Mouse (Mus musculus): ENCODE measurements around the gene Trpc4. TPM values are rescaled to one million over a fixed set of nuclear protein-coding genes. Genes with fewer than 3 reads are reported as not detected.

Trpc4 gene
- polyA plus RNA-seq, 1 experiment from 2014 or later = 0.07 TPM

DNA sequence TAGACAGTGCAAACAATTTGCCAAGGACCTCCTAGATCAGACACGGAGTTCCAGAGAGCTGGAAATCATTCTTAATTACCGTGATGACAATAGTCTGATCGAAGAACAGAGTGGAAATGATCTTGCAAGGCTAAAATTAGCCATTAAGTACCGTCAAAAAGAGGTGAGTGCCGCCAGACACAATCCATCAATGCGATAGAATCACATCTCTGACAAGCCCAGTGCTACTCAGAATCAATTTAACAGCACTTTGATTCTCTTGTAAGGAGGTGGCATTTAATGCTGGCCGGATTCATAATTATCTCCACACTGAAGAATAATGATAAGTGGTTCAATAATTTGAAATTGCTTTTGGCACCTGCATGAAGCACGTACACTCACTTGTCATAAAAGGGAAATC lies 66.7 kb downstream of the Trpc4 start:
- Histone ChIP-seq H3K4me2 (replicated peaks; ENCODE audit: low read depth, low read length) (no peak overlapping the region), H3K4me1 (ENCODE audit: insufficient read depth, low read depth, low read length) (no peaks in the 10 kb centered on the region), H3K9me3 (ENCODE audit: low read length) (no peaks in the 10 kb centered on the region), H3K4me3 (ENCODE audit: low read depth, low read length) (no peak overlapping the region), H3K27me3 (replicated peaks; ENCODE audit: insufficient read depth, low read length) (no peaks in the 10 kb centered on the region), H3K27ac (ENCODE audit: low read length) (no peak overlapping the region), H3K9ac (replicated peaks; ENCODE audit: low read depth) (no peak overlapping the region), H3K36me3 (ENCODE audit: insufficient read depth, low read length) (no peaks in the 10 kb centered on the region)
- WGBS = 61% methylated on average over 8 of the region's 8 CpGs
- no peak for TF ChIP-seq CTCF (IDR thresholded peaks at IDR 0.05)
- TF ChIP-seq EP300 (IDR thresholded peaks at IDR 0.05) = no peak
- ATAC-seq (no peak), DNase-seq (ENCODE audit: low spot score) (no peak)

DNA sequence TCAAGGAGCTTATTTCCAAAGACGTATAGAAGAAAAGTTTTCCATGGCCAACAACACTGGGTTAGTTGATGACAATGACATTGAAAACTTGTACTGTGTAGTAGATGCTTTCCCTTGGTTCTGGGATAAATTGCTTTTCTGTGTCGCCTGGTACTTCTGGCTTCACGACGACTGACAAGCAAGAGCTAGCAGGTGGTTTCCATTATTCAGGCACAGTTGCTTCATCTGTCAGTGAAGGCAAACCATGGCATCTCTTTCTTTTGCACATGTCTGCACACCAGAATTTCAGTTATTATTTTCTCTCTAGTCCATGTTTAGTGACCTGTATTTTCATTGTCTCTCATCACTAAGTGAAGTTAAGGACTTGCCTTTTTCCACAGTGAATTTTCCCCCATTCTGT lies 72.6 kb downstream of the Trpc4 start:
- ATAC-seq (no peak), DNase-seq (ENCODE audit: low spot score) (no peak)
- Histone ChIP-seq H3K9me3 (ENCODE audit: low read length) (no peaks in the 10 kb centered on the region), H3K9ac (replicated peaks; ENCODE audit: low read depth) (no peak overlapping the region), H3K36me3 (ENCODE audit: insufficient read depth, low read length) (no peaks in the 10 kb centered on the region), H3K4me3 (ENCODE audit: low read depth, low read length) (no peak overlapping the region), H3K27me3 (replicated peaks; ENCODE audit: insufficient read depth, low read length) (no peaks in the 10 kb centered on the region), H3K4me1 (ENCODE audit: insufficient read depth, low read depth, low read length) (no peaks in the 10 kb centered on the region), H3K4me2 (replicated peaks; ENCODE audit: low read depth, low read length) (no peak overlapping the region), H3K27ac (ENCODE audit: low read length) (no peak overlapping the region)
- 45% methylated on average over 4 of the region's 4 CpGs for WGBS
- no peak for TF ChIP-seq CTCF (IDR thresholded peaks at IDR 0.05)
- TF ChIP-seq EP300 (IDR thresholded peaks at IDR 0.05) = no peak

- no peaks in the 10 kb centered on the region for H3K27me3 ChIP-seq (replicated peaks; ENCODE audit: insufficient read depth, low read length)
- H3K9ac ChIP-seq (replicated peaks; ENCODE audit: low read depth) = no peak overlapping the region
- no peak overlapping the region for H3K4me3 ChIP-seq (ENCODE audit: low read depth, low read length)
- TF ChIP-seq EP300 (IDR thresholded peaks at IDR 0.05) = no peak
- no peak for TF ChIP-seq CTCF (IDR thresholded peaks at IDR 0.05)
- H3K9me3 ChIP-seq (ENCODE audit: low read length) = no peaks in the 10 kb centered on the region
- DNase-seq (ENCODE audit: low spot score) = peak; percentile 40
- WGBS = 47% methylated on average over 5 of the region's 5 CpGs
- no peak for ATAC-seq
- H3K27ac ChIP-seq (ENCODE audit: low read length) = no peak overlapping the region
- H3K4me2 ChIP-seq (replicated peaks; ENCODE audit: low read depth, low read length) = no peak overlapping the region
- no peaks in the 10 kb centered on the region for H3K4me1 ChIP-seq (ENCODE audit: insufficient read depth, low read depth, low read length)
- H3K36me3 ChIP-seq (ENCODE audit: insufficient read depth, low read length) = no peaks in the 10 kb centered on the region
These were observed 83.1 kb downstream of the Trpc4 start for GRCm38 (mm10) chr3:54238891-54239290.

DNA sequence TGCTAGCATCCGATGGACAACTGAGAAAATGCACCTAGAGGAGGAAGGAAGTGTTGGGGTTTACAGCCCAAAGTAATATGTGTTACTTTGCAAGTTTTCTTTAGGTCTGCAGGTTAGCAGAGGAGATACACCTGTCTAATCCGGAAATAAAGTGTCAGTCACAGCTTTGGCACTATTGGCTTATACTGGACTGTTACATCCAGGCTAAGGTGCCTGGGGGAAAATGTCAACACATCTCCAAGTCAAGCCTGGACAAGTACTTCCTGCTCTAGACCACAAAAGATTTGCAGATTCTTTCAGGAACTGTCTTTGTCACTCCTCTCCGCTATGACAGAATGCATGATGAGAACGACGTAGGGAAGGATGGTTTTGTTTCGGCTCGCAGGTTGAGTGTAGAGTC lies 83.6 kb downstream of the Trpc4 start:
- Histone ChIP-seq H3K4me3 (ENCODE audit: low read depth, low read length) (no peak overlapping the region), H3K36me3 (ENCODE audit: insufficient read depth, low read length) (no peaks in the 10 kb centered on the region), H3K27me3 (replicated peaks; ENCODE audit: insufficient read depth, low read length) (no peaks in the 10 kb centered on the region), H3K9ac (replicated peaks; ENCODE audit: low read depth) (no peak overlapping the region), H3K9me3 (ENCODE audit: low read length) (no peaks in the 10 kb centered on the region), H3K4me2 (replicated peaks; ENCODE audit: low read depth, low read length) (no peak overlapping the region), H3K4me1 (ENCODE audit: insufficient read depth, low read depth, low read length) (no peaks in the 10 kb centered on the region), H3K27ac (ENCODE audit: low read length) (no peak overlapping the region)
- DNase-seq (ENCODE audit: low spot score) (no peak), ATAC-seq (no peak)
- 85% methylated on average over 7 of the region's 7 CpGs for WGBS
- TF ChIP-seq EP300 (IDR thresholded peaks at IDR 0.05) = no peak
- TF ChIP-seq CTCF (IDR thresholded peaks at IDR 0.05) = no peak

DNA sequence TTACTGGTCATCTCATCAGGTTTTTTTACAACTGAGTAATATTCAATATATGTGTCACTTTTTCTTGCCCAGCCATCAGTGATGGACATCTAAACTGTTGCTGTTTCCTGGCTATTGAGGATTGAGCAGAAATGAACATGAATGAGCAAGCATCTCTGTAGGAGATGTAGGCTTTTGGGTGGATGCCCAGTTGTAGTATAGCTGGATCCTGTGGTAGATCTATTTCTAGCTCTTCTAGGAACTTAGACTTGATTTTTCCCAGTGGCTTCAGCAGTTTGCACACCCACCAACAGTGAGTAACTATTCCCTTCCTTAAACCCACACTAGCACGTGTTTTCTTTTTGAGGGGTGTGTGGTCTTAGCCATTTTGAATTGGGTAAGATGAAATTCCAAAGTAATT lies 87.3 kb downstream of the Trpc4 start:
- Histone ChIP-seq H3K9ac (replicated peaks; ENCODE audit: low read depth) (no peak overlapping the region), H3K4me2 (replicated peaks; ENCODE audit: low read depth, low read length) (no peak overlapping the region), H3K27ac (ENCODE audit: low read length) (no peak overlapping the region), H3K36me3 (ENCODE audit: insufficient read depth, low read length) (no peaks in the 10 kb centered on the region), H3K4me3 (ENCODE audit: low read depth, low read length) (no peak overlapping the region), H3K4me1 (ENCODE audit: insufficient read depth, low read depth, low read length) (no peaks in the 10 kb centered on the region), H3K27me3 (replicated peaks; ENCODE audit: insufficient read depth, low read length) (no peaks in the 10 kb centered on the region), H3K9me3 (ENCODE audit: low read length) (no peaks in the 10 kb centered on the region)
- DNase-seq (ENCODE audit: low spot score) (no peak), ATAC-seq (no peak)
- 73% methylated on average over 1 of the region's 1 CpGs for WGBS
- TF ChIP-seq CTCF (IDR thresholded peaks at IDR 0.05) (no peak), EP300 (IDR thresholded peaks at IDR 0.05) (no peak)

- no peak overlapping the region for H3K4me3 ChIP-seq (ENCODE audit: low read depth, low read length)
- no peak for TF ChIP-seq EP300 (IDR thresholded peaks at IDR 0.05)
- TF ChIP-seq CTCF (IDR thresholded peaks at IDR 0.05) = no peak
- H3K4me1 ChIP-seq (ENCODE audit: insufficient read depth, low read depth, low read length) = no peaks in the 10 kb centered on the region
- H3K36me3 ChIP-seq (ENCODE audit: insufficient read depth, low read length) = no peaks in the 10 kb centered on the region
- H3K27me3 ChIP-seq (replicated peaks; ENCODE audit: insufficient read depth, low read length) = no peaks in the 10 kb centered on the region
- H3K9me3 ChIP-seq (ENCODE audit: low read length) = no peaks in the 10 kb centered on the region
- no peak overlapping the region for H3K4me2 ChIP-seq (replicated peaks; ENCODE audit: low read depth, low read length)
- H3K27ac ChIP-seq (ENCODE audit: low read length) = no peak overlapping the region
- DNase-seq (ENCODE audit: low spot score) (no peak), ATAC-seq (no peak)
- 82% methylated on average over 4 of the region's 4 CpGs for WGBS
- H3K9ac ChIP-seq (replicated peaks; ENCODE audit: low read depth) = no peak overlapping the region
These were observed 89.1 kb downstream of the Trpc4 start for GRCm38 (mm10) chr3:54244729-54245465.

All from lung, postnatal 0 days (tissue).